Mouse (Mus musculus) MEL (cell line): ENCODE data around the gene Actn1. TPM values are rescaled to one million over a fixed set of nuclear protein-coding genes. Genes with fewer than 3 reads are reported as not detected.

ENCODE experiments used
- DNase-seq: peaks from one replicate; pipeline ENCODE4 v3.0.0; 2011; ENCODE audit warnings: low read depth, low spot score
- H3K27ac ChIP-seq: 2 replicates; pipeline ENCODE4 v1.5.1; 2012; ENCODE audit warnings: low read depth, mild to moderate bottlenecking, control low read depth, low read length, moderate library complexity; ENCODE audit not compliant: control insufficient read depth
- H3K27me3 ChIP-seq, 2 experiments: fragments of 150-350 bp in 1 of 2; sonication (generic) in 1 of 2; 2 replicates each; pipeline ENCODE4 v1.6.1; 2012; ENCODE audit warnings: low read length in 2 of 2, mild to moderate bottlenecking in 2 of 2, improper control_type of control experiment in 1 of 2, moderate library complexity in 1 of 2; ENCODE audit not compliant: insufficient read depth in 2 of 2, control insufficient read depth in 1 of 2
- H3K36me3 ChIP-seq, 2 experiments: 2 replicates each; pipeline ENCODE4 v1.6.1; 2012 to 2014; ENCODE audit warnings: low read length in 2 of 2, improper control_type of control experiment in 1 of 2, inconsistent platforms in 1 of 2, mild to moderate bottlenecking in 1 of 2; ENCODE audit not compliant: insufficient read depth in 2 of 2, control insufficient read depth in 1 of 2
- H3K4me1 ChIP-seq, 2 experiments: fragments of 150-350 bp in 1 of 2; sonication (generic) in 1 of 2; 2 replicates each; pipeline ENCODE4 v1.6.1; 2012; ENCODE audit warnings: low read length in 2 of 2, improper control_type of control experiment in 1 of 2, mild to moderate bottlenecking in 1 of 2; ENCODE audit not compliant: insufficient read depth in 2 of 2, control insufficient read depth in 1 of 2
- H3K4me3 ChIP-seq, 2 experiments: fragments of 150-350 bp in 1 of 2; sonication (generic) in 1 of 2; 2 replicates each; pipeline ENCODE4 v1.5.1; 2012; ENCODE audit warnings: low read depth in 2 of 2, low read length in 2 of 2, mild to moderate bottlenecking in 2 of 2, moderate library complexity in 2 of 2, control low read depth in 1 of 2, improper control_type of control experiment in 1 of 2; ENCODE audit not compliant: control insufficient read depth in 1 of 2, insufficient read depth in 1 of 2
- H3K79me2 ChIP-seq: 2 replicates; pipeline ENCODE4 v1.6.1; 2012; ENCODE audit warnings: mild to moderate bottlenecking, low read length, moderate library complexity; ENCODE audit not compliant: control insufficient read depth, poor library complexity, insufficient read depth
- H3K9ac ChIP-seq: 2 replicates; pipeline ENCODE4 v1.6.1; 2012; ENCODE audit warnings: low read depth, mild to moderate bottlenecking, control low read depth, low read length, moderate library complexity; ENCODE audit not compliant: control insufficient read depth, poor library complexity, severe bottlenecking
- H3K9me3 ChIP-seq: fragments of 150-350 bp; sonication (generic); replicated peaks from 2 replicates; pipeline ENCODE4 v1.6.1; 2012; ENCODE audit warnings: mild to moderate bottlenecking, low read length, improper control_type of control experiment, moderate library complexity; ENCODE audit not compliant: insufficient read depth
- BHLHE40 ChIP-seq: IDR thresholded peaks from 2 replicates; pipeline ENCODE4 v1.6.1; 2012; ENCODE audit warnings: low read depth, mild to moderate bottlenecking, inconsistent platforms, low read length, improper control_type of control experiment, borderline replicate concordance
- CTCF ChIP-seq, 3 experiments: IDR thresholded peaks in 2 of 3; conservative IDR thresholded peaks in 1 of 3; 2 replicates each; pipeline ENCODE4 v1.5.1; 2011 to 2012; ENCODE audit warnings: low read length in 3 of 3, low read depth in 2 of 3, mild to moderate bottlenecking in 2 of 3, improper control_type of control experiment in 1 of 3, inconsistent platforms in 1 of 3, mixed read lengths in 1 of 3, moderate library complexity in 1 of 3; ENCODE audit not compliant: control insufficient read depth in 1 of 3, insufficient read depth in 1 of 3, poor library complexity in 1 of 3, severe bottlenecking in 1 of 3
- E2F4 ChIP-seq: IDR thresholded peaks from 2 replicates; pipeline ENCODE4 v1.6.1; 2011; ENCODE audit warnings: low read depth, low read length, improper control_type of control experiment, borderline replicate concordance
- EP300 ChIP-seq, 2 experiments: IDR thresholded peaks; 2 replicates each; pipeline ENCODE4 v1.6.1; 2011; ENCODE audit warnings: improper control_type of control experiment in 2 of 2, low read length in 2 of 2, low read depth in 1 of 2, mild to moderate bottlenecking in 1 of 2
- ETS1 ChIP-seq: IDR thresholded peaks from 2 replicates; pipeline ENCODE4 v1.6.1; 2012; ENCODE audit warnings: low read depth, mild to moderate bottlenecking, inconsistent platforms, low read length, improper control_type of control experiment, moderate library complexity
- GABPA ChIP-seq: IDR thresholded peaks from 2 replicates; pipeline ENCODE4 v1.6.1; 2012; ENCODE audit warnings: low read depth, mild to moderate bottlenecking, inconsistent platforms, low read length, improper control_type of control experiment, moderate library complexity
- GATA1 ChIP-seq: IDR thresholded peaks from 2 replicates; pipeline ENCODE4 v1.6.1; 2011; ENCODE audit warnings: low read depth, low read length, improper control_type of control experiment
- MAX ChIP-seq: IDR thresholded peaks from 2 replicates; pipeline ENCODE4 v1.6.1; 2011; ENCODE audit warnings: low read length, improper control_type of control experiment
- MEF2A ChIP-seq: IDR thresholded peaks from 2 replicates; pipeline ENCODE4 v1.6.1; 2014; ENCODE audit warnings: low read depth, mild to moderate bottlenecking, inconsistent platforms, low read length, improper control_type of control experiment; ENCODE audit not compliant: poor library complexity, insufficient replicate concordance, severe bottlenecking; ENCODE audit errors: extremely low read depth
- MYB ChIP-seq: IDR thresholded peaks from 2 replicates; pipeline ENCODE4 v1.6.1; 2011; ENCODE audit warnings: mild to moderate bottlenecking, low read depth, low read length, improper control_type of control experiment
- NELFE ChIP-seq: IDR thresholded peaks from 2 replicates; pipeline ENCODE4 v1.6.1; 2011; ENCODE audit warnings: low read depth, low read length, improper control_type of control experiment
- NRF1 ChIP-seq: IDR thresholded peaks from 2 replicates; pipeline ENCODE4 v1.6.1; 2014; ENCODE audit warnings: low read depth, mild to moderate bottlenecking, inconsistent platforms, low read length, improper control_type of control experiment, moderate library complexity; ENCODE audit not compliant: poor library complexity, insufficient read depth, severe bottlenecking
- RCOR1 ChIP-seq: IDR thresholded peaks from 2 replicates; pipeline ENCODE4 v1.6.1; 2012; ENCODE audit warnings: low read depth, mild to moderate bottlenecking, inconsistent platforms, low read length, improper control_type of control experiment
- SIN3A ChIP-seq: IDR thresholded peaks from 2 replicates; pipeline ENCODE4 v1.6.1; 2012; ENCODE audit warnings: low read length, improper control_type of control experiment, inconsistent platforms
- TBP ChIP-seq: IDR thresholded peaks from 2 replicates; pipeline ENCODE4 v1.8.0; 2011; ENCODE audit warnings: low read depth, low read length, improper control_type of control experiment
- TCF12 ChIP-seq: IDR thresholded peaks from 2 replicates; pipeline ENCODE4 v1.6.1; 2014; ENCODE audit warnings: low read depth, mild to moderate bottlenecking, inconsistent platforms, low read length, improper control_type of control experiment, moderate library complexity
- USF2 ChIP-seq, 2 experiments: IDR thresholded peaks; 2 replicates each; pipeline ENCODE4 v1.6.1; 2011 to 2012; ENCODE audit warnings: improper control_type of control experiment in 2 of 2, low read length in 2 of 2, borderline replicate concordance in 1 of 2, inconsistent platforms in 1 of 2, low read depth in 1 of 2, mild to moderate bottlenecking in 1 of 2; ENCODE audit not compliant: insufficient read depth in 1 of 2
- ZMIZ1 ChIP-seq: IDR thresholded peaks from 2 replicates; pipeline ENCODE4 v1.6.1; 2012; ENCODE audit warnings: low read depth, mild to moderate bottlenecking, inconsistent platforms, low read length, improper control_type of control experiment, moderate library complexity
- ZNF384 ChIP-seq: IDR thresholded peaks from 2 replicates; pipeline ENCODE4 v1.6.1; 2012; ENCODE audit warnings: low read depth, mild to moderate bottlenecking, inconsistent platforms, low read length, improper control_type of control experiment
- polyA plus RNA-seq, 2 experiments: library from polyadenylated mRNA; stranded (reverse) in 1 of 2; unstranded in 1 of 2; fragments of >175 nt in 1 of 2; fragments of >200 nt in 1 of 2; gene quantifications; 2 replicates each; pipeline versions ENCODE4 v1.2.1 to v1.2.4; 2012; ENCODE audit warnings: low replicate concordance in 2 of 2, low read depth in 1 of 2; ENCODE audit not compliant: insufficient read length in 2 of 2, insufficient read depth in 1 of 2, missing spikeins in 1 of 2
- total RNA-seq: library from RNA; depleted of rRNA; stranded (reverse); fragments of 300-350 nt; gene quantifications from 2 replicates; pipeline ENCODE4 v1.2.3, GENCODE M21; 2012

Actn1 gene
- total and polyA plus RNA-seq, 3 experiments = 7.8 to 27.0 TPM; not detected in 1

GRCm38 (mm10) chr12:80290483-80290882, 30.3 kb upstream of the Actn1 start:
- Histone ChIP-seq H3K4me1 (peaks cover 11 to 17% of the 10 kb centered on the region in 2 experiments), H3K9me3 (no peaks in the 10 kb centered on the region), H3K79me2 (no peaks in the 10 kb centered on the region), H3K27me3 (no peaks in the 10 kb centered on the region), H3K27ac (no peak overlapping the region), H3K4me3 (no peak overlapping the region), H3K9ac (no peak overlapping the region), H3K36me3 (peaks cover 0 to 6% of the 10 kb centered on the region in 2 experiments; a peak in 2 of 4 replicates)
- TF ChIP-seq ETS1 = peak; percentile 30; the same call in 1 of the 2 replicates
- TF ChIP-seq EP300 (IDR thresholded peaks at IDR 0.05; ENCODE audit: low read depth in 1 of 2, low read length in 2 of 2) = peak; percentile 65 to 72
- 0 out of 2 replicates have a peak, but pooled peaks have one; percentile 61 for TF ChIP-seq RCOR1
- no peak for TF ChIP-seq BHLHE40
- TF ChIP-seq TCF12 = peak; percentile 72
- no peak for TF ChIP-seq ZNF384
- peak; percentile 91 for TF ChIP-seq GATA1
- DNase-seq = peak; percentile 56

GRCm38 (mm10) chr12:80289722-80290121, 29.6 kb upstream of the Actn1 start:
- Histone ChIP-seq H3K4me1 (peaks cover 11 to 17% of the 10 kb centered on the region in 2 experiments), H3K9ac (no peak overlapping the region), H3K4me3 (no peak overlapping the region), H3K9me3 (no peaks in the 10 kb centered on the region), H3K36me3 (peaks cover 0 to 6% of the 10 kb centered on the region in 2 experiments; a peak in 2 of 4 replicates), H3K27ac (no peak overlapping the region), H3K79me2 (no peaks in the 10 kb centered on the region), H3K27me3 (no peaks in the 10 kb centered on the region)
- DNase-seq = peak; percentile 13
- TF ChIP-seq EP300 (IDR thresholded peaks at IDR 0.05; ENCODE audit: low read depth in 1 of 2, low read length in 2 of 2) = no peak
- TF ChIP-seq TCF12 = no peak
- TF ChIP-seq TBP = no peak
- no peak for TF ChIP-seq CTCF (IDR thresholded peaks at IDR 0.05 in 2 of 3, conservative IDR thresholded peaks at IDR 0.05 in 1 of 3; ENCODE audit: control insufficient read depth in 1 of 3, insufficient read depth in 1 of 3, low read depth in 2 of 3, low read length in 3 of 3, poor library complexity in 1 of 3, severe bottlenecking in 1 of 3)
- no peak for TF ChIP-seq MYB
- TF ChIP-seq MEF2A = no peak
- TF ChIP-seq GABPA = no peak
- no peak for TF ChIP-seq SIN3A
- no peak for TF ChIP-seq NELFE
- TF ChIP-seq E2F4 = no peak
- TF ChIP-seq NRF1 = no peak
- TF ChIP-seq USF2 (IDR thresholded peaks at IDR 0.05; ENCODE audit: borderline replicate concordance in 1 of 2, insufficient read depth in 1 of 2, low read depth in 1 of 2, low read length in 2 of 2) = no peak
- TF ChIP-seq ZNF384 = no peak
- no peak for TF ChIP-seq MAX
- TF ChIP-seq ZMIZ1 = no peak
